Mouse (Mus musculus): ENCODE measurements around the gene Slc35f1. TPM values are rescaled to one million over a fixed set of nuclear protein-coding genes. Genes with fewer than 3 reads are reported as not detected.

Gene Slc35f1
- polyA plus RNA-seq, 1 experiment: not detected

DNA sequence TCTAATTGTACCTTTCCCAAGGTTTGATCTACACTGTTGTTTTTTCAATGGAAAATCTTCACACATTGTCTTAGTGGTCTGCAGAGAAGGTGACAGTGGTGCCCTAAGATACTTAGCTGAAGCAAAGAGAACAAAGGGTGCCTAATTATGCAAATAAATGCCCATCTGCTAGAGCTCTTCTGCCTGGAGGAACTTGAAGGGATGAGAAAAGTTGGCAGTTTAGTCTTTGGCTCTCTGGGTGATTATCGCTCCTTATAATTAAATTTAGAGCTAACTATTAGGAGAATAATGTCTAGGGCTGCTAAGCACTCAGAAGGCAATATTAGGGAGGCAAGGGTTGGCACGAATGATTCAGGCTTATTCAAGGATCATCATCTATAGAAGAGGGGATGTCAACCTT, 306.6 kb downstream of the Slc35f1 start:
- no peak for TF ChIP-seq USF1 (IDR thresholded peaks at IDR 0.05; ENCODE audit: low read depth)
- TF ChIP-seq CEBPB (IDR thresholded peaks at IDR 0.05; ENCODE audit: low read depth): no peak
- TF ChIP-seq MYOD1 (IDR thresholded peaks at IDR 0.05; ENCODE audit: control insufficient read depth, insufficient read length, low read depth): no peak
- Histone ChIP-seq H3K4me3 (ENCODE audit: insufficient read depth, poor library complexity, severe bottlenecking) (no peak overlapping the region), H3K27me3 (ENCODE audit: control insufficient read depth, insufficient read depth, insufficient read length) (no peaks in the 10 kb centered on the region), H3K79me3 (ENCODE audit: low read depth) (no peaks in the 10 kb centered on the region), H3K79me2 (ENCODE audit: control insufficient read depth, insufficient read depth) (no peaks in the 10 kb centered on the region), H3ac (ENCODE audit: control insufficient read depth, insufficient read length, low read depth) (no peak overlapping the region), H3K36me3 (ENCODE audit: control insufficient read depth, insufficient read depth) (no peaks in the 10 kb centered on the region)

GRCm38 (mm10) chr10:53001136-53001535, 310.8 kb downstream of the Slc35f1 start:
- TF ChIP-seq CTCF (IDR thresholded peaks at IDR 0.05; ENCODE audit: control insufficient read depth, insufficient read depth, insufficient read length) (no peak), MAX (IDR thresholded peaks at IDR 0.05) (no peak), MYOD1 (IDR thresholded peaks at IDR 0.05; ENCODE audit: control insufficient read depth, insufficient read length, low read depth) (no peak), MYOG (IDR thresholded peaks at IDR 0.05; ENCODE audit: control insufficient read depth, extremely low read depth, insufficient read length) (no peak), FOSL1 (IDR thresholded peaks at IDR 0.05; ENCODE audit: insufficient read depth, low read length, poor library complexity, severe bottlenecking) (no peak), USF1 (IDR thresholded peaks at IDR 0.05; ENCODE audit: low read depth) (no peak), CEBPB (IDR thresholded peaks at IDR 0.05; ENCODE audit: low read depth) (no peak)
- no peaks in the 10 kb centered on the region for H3K79me2 ChIP-seq (ENCODE audit: control insufficient read depth, insufficient read depth)
- no peaks in the 10 kb centered on the region for H3K27me3 ChIP-seq (ENCODE audit: control insufficient read depth, insufficient read depth, insufficient read length)
- H3ac ChIP-seq (ENCODE audit: control insufficient read depth, insufficient read length, low read depth): no peak overlapping the region
- H3K36me3 ChIP-seq (ENCODE audit: control insufficient read depth, insufficient read depth): no peaks in the 10 kb centered on the region
- no peaks in the 10 kb centered on the region for H3K79me3 ChIP-seq (ENCODE audit: low read depth)
- no peak overlapping the region for H3K4me3 ChIP-seq (ENCODE audit: insufficient read depth, poor library complexity, severe bottlenecking)

DNA sequence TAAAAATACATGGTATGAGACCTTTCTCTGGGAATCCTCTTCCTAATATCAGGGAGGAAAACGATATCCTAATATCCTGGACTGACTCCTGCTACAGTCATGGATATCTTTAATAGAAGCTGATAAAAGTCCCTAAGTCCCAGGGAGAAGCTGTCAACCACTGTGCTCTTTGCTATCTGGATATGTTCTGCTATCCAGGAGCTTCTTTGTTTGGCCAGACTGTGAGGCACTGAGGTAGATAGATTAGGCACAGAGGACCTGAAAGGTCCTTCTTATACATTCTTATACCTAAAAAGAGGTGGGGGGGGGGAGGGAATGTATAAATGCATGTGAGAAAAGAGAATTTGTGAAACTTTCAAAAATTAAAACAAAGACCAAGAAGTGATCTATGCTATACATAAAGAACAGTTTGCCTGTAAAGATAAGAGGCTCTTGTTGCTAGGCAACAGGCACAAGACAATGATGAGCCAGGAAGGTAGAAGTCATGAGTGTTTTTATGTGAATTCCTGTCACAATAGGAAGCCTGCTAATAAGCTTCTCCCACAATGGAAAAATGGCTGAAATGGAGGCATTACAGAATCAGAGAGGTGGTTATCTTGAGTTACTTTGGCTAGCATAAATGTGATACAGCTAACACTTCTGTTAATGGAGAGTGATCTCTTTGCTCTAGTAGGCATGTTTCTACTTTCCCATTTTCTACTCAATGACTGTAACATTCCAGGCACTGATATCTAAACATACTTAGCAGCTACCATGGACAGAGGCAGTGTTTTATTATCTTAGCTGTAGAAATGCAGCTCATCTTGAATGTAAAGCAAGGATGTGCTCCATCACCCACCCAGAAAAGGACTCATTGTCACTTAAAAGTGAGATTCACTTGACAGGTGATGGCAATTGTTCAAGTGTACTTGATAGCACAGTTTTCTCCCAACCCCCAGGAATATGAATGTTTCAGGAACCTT, 316.2 kb downstream of the Slc35f1 start:
- Histone ChIP-seq H3K27me3 (ENCODE audit: control insufficient read depth, insufficient read depth, insufficient read length) (no peaks in the 10 kb centered on the region), H3K79me2 (ENCODE audit: control insufficient read depth, insufficient read depth) (no peaks in the 10 kb centered on the region), H3K4me3 (ENCODE audit: insufficient read depth, poor library complexity, severe bottlenecking) (no peak overlapping the region), H3K36me3 (ENCODE audit: control insufficient read depth, insufficient read depth) (no peaks in the 10 kb centered on the region), H3K79me3 (ENCODE audit: low read depth) (no peaks in the 10 kb centered on the region), H3ac (ENCODE audit: control insufficient read depth, insufficient read length, low read depth) (no peak overlapping the region)
- TF ChIP-seq MAX (IDR thresholded peaks at IDR 0.05): no peak
- TF ChIP-seq CEBPB (IDR thresholded peaks at IDR 0.05; ENCODE audit: low read depth): no peak
- no peak for TF ChIP-seq MYOG (IDR thresholded peaks at IDR 0.05; ENCODE audit: control insufficient read depth, extremely low read depth, insufficient read length)
- TF ChIP-seq MYOD1 (IDR thresholded peaks at IDR 0.05; ENCODE audit: control insufficient read depth, insufficient read length, low read depth): no peak
- TF ChIP-seq FOSL1 (IDR thresholded peaks at IDR 0.05; ENCODE audit: insufficient read depth, low read length, poor library complexity, severe bottlenecking): no peak
- TF ChIP-seq USF1 (IDR thresholded peaks at IDR 0.05; ENCODE audit: low read depth): no peak
- no peak for TF ChIP-seq CTCF (IDR thresholded peaks at IDR 0.05; ENCODE audit: control insufficient read depth, insufficient read depth, insufficient read length)

GRCm38 (mm10) chr10:53013878-53014277, 323.5 kb downstream of the Slc35f1 start:
- Histone ChIP-seq H3K79me3 (ENCODE audit: low read depth) (no peaks in the 10 kb centered on the region), H3K36me3 (ENCODE audit: control insufficient read depth, insufficient read depth) (no peaks in the 10 kb centered on the region), H3K27me3 (ENCODE audit: control insufficient read depth, insufficient read depth, insufficient read length) (no peaks in the 10 kb centered on the region), H3K4me3 (ENCODE audit: insufficient read depth, poor library complexity, severe bottlenecking) (no peak overlapping the region), H3ac (ENCODE audit: control insufficient read depth, insufficient read length, low read depth) (no peak overlapping the region), H3K79me2 (ENCODE audit: control insufficient read depth, insufficient read depth) (no peaks in the 10 kb centered on the region)
- TF ChIP-seq USF1 (IDR thresholded peaks at IDR 0.05; ENCODE audit: low read depth): no peak
- no peak for TF ChIP-seq FOSL1 (IDR thresholded peaks at IDR 0.05; ENCODE audit: insufficient read depth, low read length, poor library complexity, severe bottlenecking)
- TF ChIP-seq CTCF (IDR thresholded peaks at IDR 0.05; ENCODE audit: control insufficient read depth, insufficient read depth, insufficient read length): no peak
- no peak for TF ChIP-seq MYOD1 (IDR thresholded peaks at IDR 0.05; ENCODE audit: control insufficient read depth, insufficient read length, low read depth)

DNA sequence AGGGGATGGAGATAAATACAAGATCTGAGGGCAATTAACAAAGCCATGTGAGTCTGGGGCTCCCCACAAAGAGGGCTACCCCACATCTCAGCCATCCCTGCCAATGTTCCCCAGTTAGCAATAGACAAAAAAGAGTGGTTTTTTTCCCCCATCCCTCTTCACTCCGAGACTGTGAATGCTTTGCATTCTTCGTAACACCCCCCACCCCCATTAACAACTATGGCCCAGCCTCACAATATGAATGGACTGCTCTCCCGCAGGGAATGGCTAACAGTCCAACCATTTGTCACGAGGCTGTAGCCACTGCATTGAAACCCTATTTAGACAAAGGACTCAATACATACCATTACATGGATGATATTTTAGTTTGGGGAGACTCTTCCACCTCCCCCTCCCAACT, 338.1 kb downstream of the Slc35f1 start:
- Histone ChIP-seq H3K79me3 (ENCODE audit: low read depth) (no peaks in the 10 kb centered on the region), H3K36me3 (ENCODE audit: control insufficient read depth, insufficient read depth) (no peaks in the 10 kb centered on the region), H3K4me3 (ENCODE audit: insufficient read depth, poor library complexity, severe bottlenecking) (no peak overlapping the region), H3K27me3 (ENCODE audit: control insufficient read depth, insufficient read depth, insufficient read length) (no peaks in the 10 kb centered on the region), H3ac (ENCODE audit: control insufficient read depth, insufficient read length, low read depth) (no peak overlapping the region), H3K79me2 (ENCODE audit: control insufficient read depth, insufficient read depth) (no peaks in the 10 kb centered on the region)
- no peak for TF ChIP-seq CTCF (IDR thresholded peaks at IDR 0.05; ENCODE audit: control insufficient read depth, insufficient read depth, insufficient read length)
- no peak for TF ChIP-seq FOSL1 (IDR thresholded peaks at IDR 0.05; ENCODE audit: insufficient read depth, low read length, poor library complexity, severe bottlenecking)
- TF ChIP-seq CEBPB (IDR thresholded peaks at IDR 0.05; ENCODE audit: low read depth): no peak
- no peak for TF ChIP-seq MYOG (IDR thresholded peaks at IDR 0.05; ENCODE audit: control insufficient read depth, extremely low read depth, insufficient read length)
- no peak for TF ChIP-seq MYOD1 (IDR thresholded peaks at IDR 0.05; ENCODE audit: control insufficient read depth, insufficient read length, low read depth)
- TF ChIP-seq MAX (IDR thresholded peaks at IDR 0.05): no peak
- TF ChIP-seq USF1 (IDR thresholded peaks at IDR 0.05; ENCODE audit: low read depth): no peak
